Mouse (Mus musculus): ENCODE measurements around the gene Atp2a3.

GRCm38 (mm10) chr11:72998771-72999170, 37.8 kb downstream of the Atp2a3 start, which contains the start of gene P2rx1:
- TF ChIP-seq CTCF (IDR thresholded peaks at IDR 0.05; ENCODE audit: control insufficient read depth, insufficient read depth, insufficient replicate concordance, low read depth, low read length) (no peak), POLR2A (IDR thresholded peaks at IDR 0.05; ENCODE audit: control insufficient read depth, low read depth, low read length) (no peak)

Measured in testis, adult 2 months (tissue).